Mouse (Mus musculus): Measurements from ENCODE around the gene C1rl. TPM values are rescaled to one million over a fixed set of nuclear protein-coding genes. Genes with fewer than 3 reads are reported as not detected.

Gene C1rl
- 5.5 TPM for polyA plus RNA-seq (2014; fragmentation: Illumina TruSeq; extraction: RNeasy Lipid Tissue Mini Kit (QIAGEN cat#74804); ENCODE audit: low read depth, low replicate concordance)

GRCm38 (mm10) chr6:124492842-124493561 is at the start of gene C1rl:
Gene C1rl, plus strand, starts transcription at chr6:124493113.

GRCm38 (mm10) chr6:124464305-124465271 is 28.3 kb upstream of the C1rl start, which contains the start of gene Clstn3:
Gene Clstn3, minus strand, starts transcription at chr6:124464794.

GRCm38 (mm10) chr6:124512355-124512836 is 19.5 kb downstream of the C1rl start, which contains the start of gene C1ra:
Gene C1ra, plus strand, starts transcription at chr6:124512405.

GRCm38 (mm10) chr6:124542284-124542683 is 49.4 kb downstream of the C1rl start, which contains the start of gene C1s1:
Gene C1s1, minus strand, starts transcription at chr6:124542359.

Other genes starting within 250 kb of the C1rl start
- 0.40 TPM for gene Cd163, start 188.5 kb upstream of the C1rl start, polyA plus RNA-seq (2014; fragmentation: Illumina TruSeq; extraction: RNeasy Lipid Tissue Mini Kit (QIAGEN cat#74804); ENCODE audit: low read depth, low replicate concordance)
- 15.4 TPM for gene Pex5, start 78.0 kb upstream of the C1rl start, polyA plus RNA-seq (2014; fragmentation: Illumina TruSeq; extraction: RNeasy Lipid Tissue Mini Kit (QIAGEN cat#74804); ENCODE audit: low read depth, low replicate concordance)
- not detected for gene Clstn3, start 28.3 kb upstream of the C1rl start, polyA plus RNA-seq (2014; fragmentation: Illumina TruSeq; extraction: RNeasy Lipid Tissue Mini Kit (QIAGEN cat#74804); ENCODE audit: low read depth, low replicate concordance)
- 6.9 TPM for gene C1ra, start 19.3 kb downstream of the C1rl start, polyA plus RNA-seq (2014; fragmentation: Illumina TruSeq; extraction: RNeasy Lipid Tissue Mini Kit (QIAGEN cat#74804); ENCODE audit: low read depth, low replicate concordance)
- 38.4 TPM for gene C1s1, start 49.2 kb downstream of the C1rl start, polyA plus RNA-seq (2014; fragmentation: Illumina TruSeq; extraction: RNeasy Lipid Tissue Mini Kit (QIAGEN cat#74804); ENCODE audit: low read depth, low replicate concordance)
- not detected for gene C1rb, start 77.2 kb downstream of the C1rl start, polyA plus RNA-seq (2014; fragmentation: Illumina TruSeq; extraction: RNeasy Lipid Tissue Mini Kit (QIAGEN cat#74804); ENCODE audit: low read depth, low replicate concordance)
- 0.20 TPM for gene C1s2, start 143.0 kb downstream of the C1rl start, polyA plus RNA-seq (2014; fragmentation: Illumina TruSeq; extraction: RNeasy Lipid Tissue Mini Kit (QIAGEN cat#74804); ENCODE audit: low read depth, low replicate concordance)
- 51.6 TPM for gene Lpcat3, start 169.9 kb downstream of the C1rl start, polyA plus RNA-seq (2014; fragmentation: Illumina TruSeq; extraction: RNeasy Lipid Tissue Mini Kit (QIAGEN cat#74804); ENCODE audit: low read depth, low replicate concordance)
- gene Emg1, start 219.1 kb downstream of the C1rl start, polyA plus RNA-seq (2014; fragmentation: Illumina TruSeq; extraction: RNeasy Lipid Tissue Mini Kit (QIAGEN cat#74804); ENCODE audit: low read depth, low replicate concordance) = 19.5 TPM
- gene Phb2, start 219.2 kb downstream of the C1rl start, polyA plus RNA-seq (2014; fragmentation: Illumina TruSeq; extraction: RNeasy Lipid Tissue Mini Kit (QIAGEN cat#74804); ENCODE audit: low read depth, low replicate concordance) = 27.3 TPM
- 1.1 TPM for gene Ptpn6, start 245.6 kb downstream of the C1rl start, polyA plus RNA-seq (2014; fragmentation: Illumina TruSeq; extraction: RNeasy Lipid Tissue Mini Kit (QIAGEN cat#74804); ENCODE audit: low read depth, low replicate concordance)
- 2.9 TPM for gene Grcc10, start 248.3 kb downstream of the C1rl start, polyA plus RNA-seq (2014; fragmentation: Illumina TruSeq; extraction: RNeasy Lipid Tissue Mini Kit (QIAGEN cat#74804); ENCODE audit: low read depth, low replicate concordance)

All from kidney, adult 10 weeks (tissue).